ENCODE assay signal across 7 mouse cellular contexts in genomic region chr1:92641514-92642272, GRCm38 (mm10). TPM values are rescaled to one million over a fixed set of nuclear protein-coding genes. Genes with fewer than 3 reads are reported as not detected.
DNase-seq lines count a peak whose midpoint lies in the region; ATAC-seq and TF ChIP-seq lines count a peak whose summit lies in the region.

TSS of gene Cops9 (minus strand) at chr1:92641985.

- peaks cover 27% of the 10 kb centered on the region for H3K4me1 ChIP-seq in embryonic facial prominence, embryonic 10.5 days
- no peaks in the 10 kb centered on the region for H3K4me1 ChIP-seq in intestine, postnatal 0 days (replicated peaks; ENCODE audit: control insufficient read depth, insufficient read depth, low read length)
- peaks cover 21% of the 10 kb centered on the region for H3K4me1 ChIP-seq in midbrain, embryonic 12.5 days
- peaks cover 8% of the 10 kb centered on the region; the same call in 1 of the 2 replicates for H3K4me1 ChIP-seq in small intestine, adult 2 months (ENCODE audit: control insufficient read depth, insufficient read depth, insufficient read length, low read length)

- peak within 1 kb of the TSS; percentile 90 for H3K9ac ChIP-seq in intestine, postnatal 0 days (ENCODE audit: low read depth, low read length)
- H3K9ac ChIP-seq in midbrain, embryonic 12.5 days (replicated peaks), result peak within 1 kb of the TSS; percentile 89

- no peaks in the 10 kb centered on the region for H3K9me3 ChIP-seq in embryonic facial prominence, embryonic 10.5 days
- no peaks in the 10 kb centered on the region for H3K9me3 ChIP-seq in intestine, postnatal 0 days (ENCODE audit: control insufficient read depth)
- H3K9me3 ChIP-seq in midbrain, embryonic 12.5 days, result no peaks in the 10 kb centered on the region

- peak; percentile 81 for TF ChIP-seq POLR2A in small intestine, adult 2 months (IDR thresholded peaks at IDR 0.05; ENCODE audit: low read depth, low read length)

- intact Hi-C loops in left cerebral cortex, postnatal 4 days (cut with DNase I), result no loop called here

- peaks cover 4% of the 10 kb centered on the region; the same call in 1 of the 2 replicates for H3K27me3 ChIP-seq in embryonic facial prominence, embryonic 10.5 days (replicated peaks; ENCODE audit: low read depth, poor library complexity, severe bottlenecking)
- no peaks in the 10 kb centered on the region for H3K27me3 ChIP-seq in intestine, postnatal 0 days (replicated peaks; ENCODE audit: control insufficient read depth, insufficient read depth, low read length)
- H3K27me3 ChIP-seq in midbrain, embryonic 12.5 days, result peaks cover 14% of the 10 kb centered on the region; the same call in 1 of the 2 replicates
- no peaks in the 10 kb centered on the region for H3K27me3 ChIP-seq in small intestine, adult 2 months (ENCODE audit: control insufficient read depth, insufficient read depth, low read length)

- WGBS in embryonic facial prominence, embryonic 10.5 days, result 2% methylated on average over 50 of the region's 50 CpGs
- WGBS in intestine, postnatal 0 days, result 2% methylated on average over 50 of the region's 50 CpGs
- WGBS in midbrain, embryonic 12.5 days, result 2% methylated on average over 50 of the region's 50 CpGs
- WGBS in small intestine, adult 2 months, result 3% methylated on average over 50 of the region's 50 CpGs

- no peak for TF ChIP-seq CTCF in intestine, postnatal 0 days (IDR thresholded peaks at IDR 0.05; ENCODE audit: low read depth)
- TF ChIP-seq CTCF in small intestine, adult 2 months (IDR thresholded peaks at IDR 0.05; ENCODE audit: extremely low read depth, insufficient read length, insufficient replicate concordance, low read depth, low read length), result 0 out of 2 replicates have a peak, but pooled peaks have one; percentile 5

- H3K36me3 ChIP-seq in embryonic facial prominence, embryonic 10.5 days (replicated peaks), result peaks cover 36% of the 10 kb centered on the region
- peaks cover 20% of the 10 kb centered on the region; the same call in 1 of the 2 replicates for H3K36me3 ChIP-seq in intestine, postnatal 0 days (ENCODE audit: control insufficient read depth, insufficient read depth)
- H3K36me3 ChIP-seq in midbrain, embryonic 12.5 days, result peaks cover 28% of the 10 kb centered on the region
- H3K36me3 ChIP-seq in small intestine, adult 2 months (ENCODE audit: control insufficient read depth, insufficient read depth, low read length), result peaks cover 11% of the 10 kb centered on the region; the same call in 1 of the 2 replicates

- H3K4me2 ChIP-seq in intestine, postnatal 0 days (replicated peaks; ENCODE audit: low read depth), result peak within 1 kb of the TSS; percentile 88
- H3K4me2 ChIP-seq in midbrain, embryonic 12.5 days (replicated peaks), result peak within 1 kb of the TSS; percentile 99

- H3K27ac ChIP-seq in embryonic facial prominence, embryonic 10.5 days (replicated peaks), result peak within 1 kb of the TSS; percentile 84
- H3K27ac ChIP-seq in intestine, postnatal 0 days (ENCODE audit: low read depth, low read length), result peak within 1 kb of the TSS; percentile 62; the same call in 1 of the 2 replicates
- peak within 1 kb of the TSS; percentile 64 for H3K27ac ChIP-seq in midbrain, embryonic 12.5 days (replicated peaks)
- H3K27ac ChIP-seq in small intestine, adult 2 months (ENCODE audit: insufficient read depth, low read depth, low read length), result no peak within 1 kb of the TSS

- peak; percentile 90 for ATAC-seq in intestine, postnatal 0 days
- ATAC-seq in midbrain, embryonic 12.5 days (ENCODE audit: low FRiP score, low read depth), result peak; percentile 94

- peak; percentile 94 for DNase-seq in adrenal gland, postnatal 10 days
- DNase-seq in embryonic facial prominence, embryonic 10.5 days (ENCODE audit: low spot score), result peak; percentile 93
- DNase-seq in gonadal fat pad, adult 2 months (ENCODE audit: low read depth), result peak; percentile 28
- peak; percentile 90 for DNase-seq in left cerebral cortex, postnatal 4 days

- H3K4me3 ChIP-seq in embryonic facial prominence, embryonic 10.5 days, result peak within 1 kb of the TSS; percentile 71
- peak within 1 kb of the TSS; percentile 88 for H3K4me3 ChIP-seq in intestine, postnatal 0 days (ENCODE audit: low read depth, low read length)
- peak within 1 kb of the TSS; percentile 91 for H3K4me3 ChIP-seq in midbrain, embryonic 12.5 days
- H3K4me3 ChIP-seq in small intestine, adult 2 months (ENCODE audit: low read depth, low read length), result peak within 1 kb of the TSS; percentile 71

RNA-seq across cellular contexts. Expression of gene Cops9, which starts in this region (rescaled TPM):
- total RNA-seq in adrenal gland, postnatal 10 days (2021), result 100 to 1,000 TPM; 259 to 260 TPM
- polyA plus RNA-seq in embryonic facial prominence, embryonic 10.5 days (2016; fragmentation: Nextera tagmentation; extraction: Ambion mirVana), result 341 and 342 TPM in 2 replicates
- 223 and 237 TPM in 2 replicates for polyA plus RNA-seq in gonadal fat pad, adult 2 months (2012; rRNA removed)
- polyA plus RNA-seq in intestine, postnatal 0 days (2015; fragmentation: Nextera tagmentation; extraction: Ambion mirVana), result 415 and 419 TPM in 2 replicates
- 100 to 1,000 TPM; 231 to 252 TPM for total RNA-seq in left cerebral cortex, postnatal 4 days (2021)
- 389 and 410 TPM in 2 replicates for polyA plus RNA-seq in midbrain, embryonic 12.5 days (2016; fragmentation: Nextera tagmentation; extraction: Ambion mirVana)
- polyA plus RNA-seq in small intestine, adult 2 months (2012; rRNA removed), result 34.5 and 44.1 TPM in 2 replicates

Comparison
In these comparisons a context has a peak if more than half of its experiments do, and no peak if none do; other contexts are left out.
1. DNase-seq: peak in every context shown above with its lines; median percentile 94 in adrenal gland, postnatal 10 days; 93 in embryonic facial prominence, embryonic 10.5 days; 90 in left cerebral cortex, postnatal 4 days; 28 in gonadal fat pad, adult 2 months.